Mouse (Mus musculus) liver, embryonic 14.5 days (tissue): ENCODE measurements around the gene I830077J02Rik.

Experiments used
- CTCF ChIP-seq: IDR thresholded peaks from 2 replicates; pipeline ENCODE4 v1.5.1; 2016; ENCODE audit warnings: antibody characterized with exemption, low read depth, control low read depth
- EP300 ChIP-seq: IDR thresholded peaks from 2 replicates; pipeline ENCODE4 v1.6.1; 2016; ENCODE audit warnings: antibody characterized with exemption, low read depth

- TF ChIP-seq CTCF (no peak), EP300 (peak; percentile 97)
Observed at GRCm38 (mm10) chr3:105958974-105959580, 26.6 kb upstream of the I830077J02Rik start, which contains the start of gene Wdr77.
